Comparison of ENCODE assay signal across 29 mouse cellular contexts in genomic region chr15:86366726-86367125, GRCm38 (mm10).
A peak's percentile ranks its signal among the peaks of the same experiment; 100 is the strongest.
DNase-seq lines count a peak whose midpoint lies in the region; ATAC-seq and TF ChIP-seq lines count a peak whose summit lies in the region.
"Had no signal": no experiment of that assay in that cellular context is flagged by ENCODE, and none has a peak within 500 bp of the region (broad histone marks: within the 10 kb centered on the region; RNA-seq: fewer than 3 reads in every experiment).

No protein-coding gene starts in this region.

- 81% methylated on average over 4 of the region's 4 CpGs for WGBS in neural tube, embryonic 13.5 days
- 62% methylated on average over 4 of the region's 4 CpGs for WGBS in hindbrain, postnatal 0 days
- 77% methylated on average over 4 of the region's 4 CpGs for WGBS in neural tube, embryonic 15.5 days

- ATAC-seq in neural tube, embryonic 13.5 days (ENCODE audit: low read depth) = no peak
- no peak for ATAC-seq in hindbrain, postnatal 0 days
- no peak for ATAC-seq in neural tube, embryonic 15.5 days (ENCODE audit: low FRiP score)
- ATAC-seq: activated CD4-positive, CD25-positive, alpha-beta regulatory T cell, adult 4 months; intestine, embryonic 15.5 days had no signal

- H3K4me3 ChIP-seq in layer of hippocampus, adult 2 months = no peak overlapping the region
- no peak overlapping the region for H3K4me3 ChIP-seq in neural tube, embryonic 13.5 days
- H3K4me3 ChIP-seq in hindbrain, postnatal 0 days (ENCODE audit: low read length) = no peak overlapping the region
- H3K4me3 ChIP-seq in neural tube, embryonic 15.5 days (replicated peaks) = no peak overlapping the region
- H3K4me3 ChIP-seq: embryonic facial prominence, embryonic 13.5 days; erythroblast, embryonic 14.5 days; forebrain, embryonic 12.5 days; heart, embryonic 15.5 days; intestine, embryonic 15.5 days; limb, embryonic 13.5 days; liver, embryonic 13.5 days had no signal

- no peaks in the 10 kb centered on the region for H3K27me3 ChIP-seq in neural tube, embryonic 13.5 days
- H3K27me3 ChIP-seq in hindbrain, postnatal 0 days (ENCODE audit: insufficient read depth, low read length) = no peaks in the 10 kb centered on the region
- H3K27me3 ChIP-seq in neural tube, embryonic 15.5 days (replicated peaks) = no peaks in the 10 kb centered on the region
- H3K27me3 ChIP-seq: CH12.LX; embryonic facial prominence, embryonic 13.5 days; forebrain, embryonic 12.5 days; heart, embryonic 15.5 days; intestine, embryonic 15.5 days; limb, embryonic 13.5 days; liver, embryonic 13.5 days had no signal

- peak overlapping the region; percentile 38; the same call in 1 of the 2 replicates for H3K9ac ChIP-seq in neural tube, embryonic 13.5 days
- H3K9ac ChIP-seq in hindbrain, postnatal 0 days (replicated peaks; ENCODE audit: low read length) = no peak overlapping the region
- H3K9ac ChIP-seq in neural tube, embryonic 15.5 days (replicated peaks) = no peak overlapping the region
- H3K9ac ChIP-seq: embryonic facial prominence, embryonic 13.5 days; forebrain, embryonic 12.5 days; heart, embryonic 15.5 days; intestine, embryonic 15.5 days; limb, embryonic 13.5 days; liver, embryonic 13.5 days had no signal

- H3K9me3 ChIP-seq in neural tube, embryonic 13.5 days = no peaks in the 10 kb centered on the region
- no peaks in the 10 kb centered on the region for H3K9me3 ChIP-seq in hindbrain, postnatal 0 days (ENCODE audit: low read length)
- H3K9me3 ChIP-seq in neural tube, embryonic 15.5 days (replicated peaks) = no peaks in the 10 kb centered on the region
- H3K9me3 ChIP-seq: embryonic facial prominence, embryonic 13.5 days; forebrain, embryonic 12.5 days; G1E; heart, embryonic 15.5 days; intestine, embryonic 15.5 days; limb, embryonic 13.5 days; liver, embryonic 13.5 days had no signal

- no peak overlapping the region for H3K4me2 ChIP-seq in neural tube, embryonic 13.5 days
- H3K4me2 ChIP-seq in hindbrain, postnatal 0 days (ENCODE audit: low read depth, low read length) = no peak overlapping the region
- no peak overlapping the region for H3K4me2 ChIP-seq in neural tube, embryonic 15.5 days
- H3K4me2 ChIP-seq: embryonic facial prominence, embryonic 13.5 days; forebrain, embryonic 12.5 days; heart, embryonic 15.5 days; intestine, embryonic 15.5 days; limb, embryonic 13.5 days; liver, embryonic 13.5 days had no signal

- H3K4me1 ChIP-seq in neural tube, embryonic 13.5 days (replicated peaks) = peaks cover 59% of the 10 kb centered on the region
- H3K4me1 ChIP-seq in hindbrain, postnatal 0 days (ENCODE audit: insufficient read depth, low read length) = peaks cover 40% of the 10 kb centered on the region
- H3K4me1 ChIP-seq in neural tube, embryonic 15.5 days = peaks cover 62% of the 10 kb centered on the region
- H3K4me1 ChIP-seq: embryonic facial prominence, embryonic 13.5 days; intestine, embryonic 15.5 days had no signal

- TF ChIP-seq CTCF in layer of hippocampus, adult 2 months (conservative IDR thresholded peaks at IDR 0.05) = no peak
- no peak for TF ChIP-seq CTCF in hindbrain, postnatal 0 days (IDR thresholded peaks at IDR 0.05; ENCODE audit: low read depth)

- H3K27ac ChIP-seq in layer of hippocampus, adult 2 months = peak overlapping the region; percentile 97
- H3K27ac ChIP-seq in neural tube, embryonic 13.5 days (replicated peaks) = no peak overlapping the region
- H3K27ac ChIP-seq in hindbrain, postnatal 0 days = no peak overlapping the region; the same call in 1 of the 2 replicates
- 0 out of 2 replicates have a peak overlapping the region, but pooled peaks have one; percentile 1 for H3K27ac ChIP-seq in neural tube, embryonic 15.5 days (replicated peaks)
- H3K27ac ChIP-seq: embryonic facial prominence, embryonic 13.5 days; forebrain, embryonic 12.5 days; heart, embryonic 15.5 days; intestine, embryonic 15.5 days; limb, embryonic 13.5 days; liver, embryonic 13.5 days; macrophage had no signal

- H3K36me3 ChIP-seq in neural tube, embryonic 13.5 days = no peaks in the 10 kb centered on the region
- H3K36me3 ChIP-seq in hindbrain, postnatal 0 days (ENCODE audit: insufficient read depth, low read length) = no peaks in the 10 kb centered on the region
- H3K36me3 ChIP-seq in neural tube, embryonic 15.5 days = no peaks in the 10 kb centered on the region
- H3K36me3 ChIP-seq: embryonic facial prominence, embryonic 13.5 days; forebrain, embryonic 12.5 days; heart, embryonic 15.5 days; intestine, embryonic 15.5 days; limb, embryonic 13.5 days; liver, embryonic 13.5 days had no signal

- DNase-seq in layer of hippocampus, adult 2 months (ENCODE audit: low spot score in 2 of 2) = no peak
- no peak for DNase-seq in layer of hippocampus, postnatal 25 days (ENCODE audit: extremely low spot score in 1 of 2, low spot score in 1 of 2)
- no peak for DNase-seq in neural tube, embryonic 10.5 days (ENCODE audit: extremely low spot score, low spot score)
- DNase-seq in hindbrain, postnatal 0 days (ENCODE audit: low spot score) = peak; percentile 26
- no peak for DNase-seq in frontal cortex, postnatal 10 days (ENCODE audit: low spot score in 2 of 2)
- DNase-seq: adrenal gland, adult 8-10 months; B cell, adult 2 months; cerebellum, adult 18-20 months; cerebellum, postnatal 36 days; embryo, embryonic 11 days; kidney, adult 8-10 months; kidney, postnatal 10 days; liver, embryonic 13.5 days; lung, adult 2 months; right cerebral cortex, postnatal 25 days; thymus, adult 2 months; thymus, postnatal 4 days had no signal

Comparison
In these comparisons a context has a peak if more than half of its experiments do, and no peak if none do; other contexts are left out.
1. H3K27ac ChIP-seq: peak in layer of hippocampus, adult 2 months (single experiment) and neural tube, embryonic 15.5 days (single experiment); none in neural tube, embryonic 13.5 days (single experiment) and hindbrain, postnatal 0 days (single experiment).